Mouse (Mus musculus) liver, embryonic 12.5 days (tissue): ENCODE measurements around the gene Med24. TPM values are rescaled to one million over a fixed set of nuclear protein-coding genes. Genes with fewer than 3 reads are reported as not detected.

ENCODE experiments used
- ATAC-seq: fragments of 200-750 bp; cut with Nextera tagmentation; 2 replicates; pipeline ENCODE4 v1.8.0; 2017; ENCODE audit warnings: moderate number of reproducible peaks, mild to moderate bottlenecking, moderate library complexity
- H3K27ac ChIP-seq: fragments of 300-500 bp; sonication (generic); 2 replicates; pipeline ENCODE4 v1.5.1; 2016; ENCODE audit warnings: mild to moderate bottlenecking
- H3K27me3 ChIP-seq: fragments of 300-500 bp; sonication (generic); replicated peaks from 2 replicates; pipeline ENCODE4 v1.6.1; 2016; ENCODE audit warnings: mild to moderate bottlenecking, moderate library complexity
- H3K36me3 ChIP-seq: fragments of 300-500 bp; sonication (generic); 2 replicates; pipeline ENCODE4 v1.6.1; 2016; ENCODE audit warnings: mild to moderate bottlenecking, moderate library complexity
- H3K4me1 ChIP-seq: fragments of 300-500 bp; sonication (generic); 2 replicates; pipeline ENCODE4 v1.6.1; 2016
- H3K4me2 ChIP-seq: fragments of 300-500 bp; sonication (generic); 2 replicates; pipeline ENCODE4 v1.6.1; 2016; ENCODE audit warnings: mild to moderate bottlenecking, moderate library complexity
- H3K4me3 ChIP-seq: fragments of 300-500 bp; sonication (generic); 2 replicates; pipeline ENCODE4 v1.5.1; 2016; ENCODE audit warnings: mild to moderate bottlenecking, moderate library complexity
- H3K9ac ChIP-seq: fragments of 300-500 bp; sonication (generic); 2 replicates; pipeline ENCODE4 v1.6.1; 2016; ENCODE audit warnings: mild to moderate bottlenecking, moderate library complexity
- H3K9me3 ChIP-seq: fragments of 300-500 bp; sonication (generic); replicated peaks from 2 replicates; pipeline ENCODE4 v1.6.1; 2016; ENCODE audit warnings: mild to moderate bottlenecking, moderate library complexity
- whole genome bisulfite sequencing: fragments of 180-500 bp; shearing (Covaris S2); methylation state at CpG from one replicate; pipeline ENCODE4 v1.1.7; 2016; ENCODE audit not compliant: insufficient replicate concordance; 5-methylcytosine and 5-hydroxymethylcytosine counted together
- polyA plus RNA-seq: library from polyadenylated mRNA; unstranded; fragments of >200 nt; fragmentation: Nextera tagmentation; extraction: Ambion mirVana; gene quantifications from 2 replicates; pipeline ENCODE4 v1.2.1, GENCODE M21; 2016

The Med24 gene
- polyA plus RNA-seq, 1 experiment from 2014 or later, result 43.7 TPM

DNA sequence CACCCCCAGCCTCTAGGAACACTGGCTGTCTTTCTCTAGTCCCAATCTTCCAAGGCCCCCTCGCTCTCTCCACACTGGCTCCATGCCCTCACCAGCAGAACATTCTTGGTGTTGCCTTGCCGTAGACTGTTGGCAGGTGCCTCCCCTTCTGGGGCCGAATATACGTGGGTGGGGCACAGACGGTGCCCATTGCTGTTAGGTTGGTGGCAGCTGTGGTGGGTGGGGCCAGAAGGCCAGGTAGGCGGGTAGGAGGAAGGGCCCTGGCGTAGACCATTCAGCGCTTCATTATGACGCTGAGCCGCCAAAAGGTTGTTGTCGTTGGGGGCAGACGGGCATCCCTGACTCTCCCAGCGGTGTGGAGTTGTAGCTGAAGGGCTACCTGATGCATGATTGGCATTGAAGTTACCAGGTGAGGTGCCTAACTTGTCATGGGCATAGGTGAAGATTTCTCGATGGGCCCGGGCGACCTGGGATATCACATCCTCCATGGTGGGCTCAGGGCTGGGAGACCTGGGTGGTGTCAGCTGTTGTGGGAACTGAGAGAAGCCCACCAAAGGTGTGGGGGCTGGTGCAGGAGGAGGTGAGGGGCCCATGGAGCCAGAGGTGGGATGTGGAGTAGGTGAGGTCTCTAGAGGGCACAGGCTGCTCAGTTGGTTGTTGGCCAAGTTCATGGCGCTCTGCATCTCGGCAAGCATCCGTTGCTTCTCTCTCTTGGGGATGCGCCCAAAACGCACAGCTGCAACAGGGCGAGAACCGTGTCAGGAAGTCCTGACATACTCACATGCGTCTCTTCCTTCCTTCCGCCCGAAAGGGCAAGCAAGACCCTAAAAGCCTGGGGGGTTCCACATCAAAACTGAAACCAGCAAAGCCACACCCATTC lies 41.1 kb upstream of the Med24 start:
- no peaks in the 10 kb centered on the region for H3K27me3 ChIP-seq
- no peak overlapping the region for H3K4me2 ChIP-seq
- no peak for ATAC-seq
- H3K36me3 ChIP-seq, result peaks cover 32% of the 10 kb centered on the region
- no peak overlapping the region for H3K9ac ChIP-seq
- H3K4me1 ChIP-seq, result peaks cover 97% of the 10 kb centered on the region
- peak overlapping the region; percentile 94; the same call in 1 of the 2 replicates for H3K27ac ChIP-seq
- no peak overlapping the region for H3K4me3 ChIP-seq
- WGBS, result 86% methylated on average over 26 of the region's 26 CpGs
- H3K9me3 ChIP-seq, result no peaks in the 10 kb centered on the region

DNA sequence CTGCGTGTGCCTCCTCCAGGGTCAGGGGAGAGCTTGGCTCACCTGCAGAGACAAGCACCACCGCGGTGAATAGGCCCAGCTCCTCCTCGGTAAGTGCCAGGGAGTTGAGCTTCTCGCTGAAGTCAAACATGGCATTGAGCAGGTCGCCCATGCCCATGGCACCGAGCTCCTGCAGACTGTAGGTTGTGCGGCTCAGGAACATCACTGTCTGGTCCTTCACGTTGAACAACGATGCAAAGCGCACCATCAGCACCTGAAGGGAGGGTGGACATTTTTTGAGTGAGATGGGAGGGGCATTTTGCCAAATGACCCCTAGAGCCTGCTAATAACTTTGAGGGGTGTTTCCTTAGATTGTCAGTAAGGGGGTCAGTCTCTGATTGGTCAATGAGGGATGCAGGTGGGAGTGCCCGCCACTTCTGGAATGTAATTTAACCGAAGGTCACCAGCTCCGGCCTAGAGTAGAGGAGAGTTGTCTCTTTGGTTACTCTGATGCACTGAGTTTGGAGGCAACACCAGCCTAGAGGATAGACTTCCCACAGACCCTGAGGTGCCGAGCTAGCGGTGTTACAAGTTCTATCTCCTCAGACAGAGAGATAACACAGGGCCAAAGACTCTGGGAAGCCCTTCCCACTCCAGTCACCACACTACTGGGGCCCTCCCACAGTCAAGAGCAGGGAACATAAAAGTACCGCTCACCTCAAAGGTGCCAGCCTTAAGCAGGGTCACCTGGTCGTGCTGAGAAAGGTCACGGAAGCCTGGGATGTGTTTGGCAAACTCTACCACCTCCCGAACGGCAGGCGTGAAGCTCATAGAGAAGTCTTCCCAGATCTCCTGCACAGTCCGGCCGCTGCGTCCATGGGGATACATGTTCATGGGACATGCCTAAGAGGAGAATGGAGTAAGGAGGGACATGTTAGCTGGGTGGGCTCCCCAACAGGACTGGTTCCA lies 40.0 kb upstream of the Med24 start:
- Histone ChIP-seq H3K4me3 (peak overlapping the region; percentile 60), H3K4me1 (peaks cover 96% of the 10 kb centered on the region), H3K36me3 (peaks cover 41% of the 10 kb centered on the region), H3K9me3 (no peaks in the 10 kb centered on the region), H3K27me3 (no peaks in the 10 kb centered on the region), H3K4me2 (peak overlapping the region; percentile 78), H3K9ac (peak overlapping the region; percentile 78), H3K27ac (peak overlapping the region; percentile 94)
- peak; percentile 1; the same call in 1 of the 2 replicates for ATAC-seq
- WGBS, result 71% methylated on average over 25 of the region's 25 CpGs

DNA sequence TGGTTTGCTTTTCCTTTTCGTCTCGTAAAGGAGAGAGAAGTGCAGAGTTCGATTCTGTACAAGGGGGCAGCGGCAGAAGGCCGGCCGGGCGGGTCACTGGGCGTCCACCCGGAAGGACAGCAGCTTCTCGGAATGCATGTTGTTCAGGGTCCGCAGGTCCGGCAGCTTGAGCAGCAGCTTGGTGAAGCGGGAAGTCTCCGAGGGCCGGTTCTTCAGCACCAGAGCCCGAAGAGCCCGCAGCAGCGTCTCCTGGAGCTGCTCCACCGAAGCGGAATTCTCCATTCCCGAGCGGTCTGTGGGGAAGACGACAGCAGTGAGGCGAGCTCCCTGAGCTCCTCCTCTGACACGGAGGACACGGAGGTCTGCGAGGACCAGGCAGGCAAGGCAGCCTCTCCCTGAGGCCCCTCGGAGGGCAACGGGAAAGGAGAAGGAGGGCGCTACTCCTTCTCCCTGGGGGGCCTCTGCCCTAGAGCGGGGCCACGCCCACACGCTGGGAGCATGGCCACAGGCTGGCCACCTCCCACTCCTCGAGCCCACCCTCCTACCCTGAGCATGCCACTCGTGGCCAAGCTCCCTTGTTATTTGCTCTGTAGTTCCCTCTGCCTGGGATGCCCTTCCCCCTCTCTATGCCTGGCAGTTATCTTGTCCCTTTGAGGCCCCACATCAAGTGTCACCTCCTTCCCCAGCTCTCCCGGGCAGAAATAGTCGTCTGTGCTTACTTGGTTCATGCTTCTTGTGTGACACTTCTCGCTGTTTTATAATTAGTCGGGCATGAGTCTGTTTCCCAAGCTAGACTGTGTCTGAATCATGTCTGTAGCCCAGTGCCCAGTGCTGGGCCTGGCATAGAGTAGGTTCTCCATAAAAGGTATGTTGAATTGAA lies 39.1 kb upstream of the Med24 start:
- Histone ChIP-seq H3K4me2 (peak overlapping the region; percentile 78), H3K36me3 (peaks cover 50% of the 10 kb centered on the region), H3K9me3 (no peaks in the 10 kb centered on the region), H3K27me3 (no peaks in the 10 kb centered on the region), H3K4me1 (peaks cover 96% of the 10 kb centered on the region), H3K4me3 (peak overlapping the region; percentile 60), H3K9ac (peak overlapping the region; percentile 78), H3K27ac (peak overlapping the region; percentile 94)
- WGBS, result 10% methylated on average over 39 of the region's 39 CpGs
- ATAC-seq, result peak; percentile 75

DNA sequence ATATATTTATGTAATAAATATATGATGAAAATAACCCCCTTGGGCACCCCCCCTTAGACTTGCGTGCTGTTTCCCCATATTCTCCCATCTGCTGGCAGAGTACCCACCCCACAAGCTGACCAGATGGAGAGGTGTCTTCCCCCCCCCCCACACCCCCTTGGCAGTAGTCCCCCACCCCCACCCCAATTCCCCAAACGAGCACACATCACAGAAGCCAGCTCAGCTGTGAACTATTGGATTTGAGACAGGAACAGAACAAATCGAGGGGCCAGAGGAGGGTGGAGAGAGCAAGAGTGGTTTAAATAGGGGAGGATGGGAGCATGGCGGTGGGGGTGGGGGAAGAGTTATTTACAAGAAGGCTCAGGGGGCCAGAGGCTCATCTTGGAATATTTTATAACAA lies 38.5 kb upstream of the Med24 start:
- Histone ChIP-seq H3K36me3 (peaks cover 57% of the 10 kb centered on the region), H3K27me3 (no peaks in the 10 kb centered on the region), H3K9ac (peak overlapping the region; percentile 78), H3K27ac (peak overlapping the region; percentile 94), H3K9me3 (no peaks in the 10 kb centered on the region), H3K4me1 (peaks cover 96% of the 10 kb centered on the region), H3K4me2 (peak overlapping the region; percentile 78), H3K4me3 (peak overlapping the region; percentile 60)
- WGBS, result 16% methylated on average over 4 of the region's 4 CpGs
- no peak for ATAC-seq

DNA sequence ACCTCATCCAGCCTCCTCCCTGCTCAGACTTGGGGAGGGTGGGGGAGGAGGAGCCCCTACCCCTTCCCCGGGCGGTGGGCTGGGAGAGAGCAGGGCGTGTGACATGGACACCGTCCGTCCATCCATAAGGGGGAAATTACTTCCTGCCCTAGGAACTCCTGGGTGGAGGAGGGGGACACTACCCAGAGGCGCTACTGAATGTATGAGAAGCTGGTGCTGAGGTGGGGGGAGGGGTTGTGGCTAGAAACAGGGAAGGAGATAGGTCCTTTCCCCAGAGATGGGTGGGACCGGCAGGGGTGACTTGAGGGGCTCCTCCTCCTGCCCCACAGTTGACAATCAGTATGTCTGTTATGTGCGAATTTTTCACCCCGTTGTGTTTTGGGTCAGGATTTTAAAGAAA lies 38.0 kb upstream of the Med24 start:
- peak; percentile 76 for ATAC-seq
- Histone ChIP-seq H3K36me3 (peaks cover 61% of the 10 kb centered on the region), H3K4me1 (peaks cover 94% of the 10 kb centered on the region), H3K9me3 (no peaks in the 10 kb centered on the region), H3K27ac (peak overlapping the region; percentile 94), H3K4me2 (peak overlapping the region; percentile 78), H3K9ac (peak overlapping the region; percentile 78), H3K27me3 (no peaks in the 10 kb centered on the region), H3K4me3 (peak overlapping the region; percentile 60)
- WGBS, result 3% methylated on average over 9 of the region's 9 CpGs

DNA sequence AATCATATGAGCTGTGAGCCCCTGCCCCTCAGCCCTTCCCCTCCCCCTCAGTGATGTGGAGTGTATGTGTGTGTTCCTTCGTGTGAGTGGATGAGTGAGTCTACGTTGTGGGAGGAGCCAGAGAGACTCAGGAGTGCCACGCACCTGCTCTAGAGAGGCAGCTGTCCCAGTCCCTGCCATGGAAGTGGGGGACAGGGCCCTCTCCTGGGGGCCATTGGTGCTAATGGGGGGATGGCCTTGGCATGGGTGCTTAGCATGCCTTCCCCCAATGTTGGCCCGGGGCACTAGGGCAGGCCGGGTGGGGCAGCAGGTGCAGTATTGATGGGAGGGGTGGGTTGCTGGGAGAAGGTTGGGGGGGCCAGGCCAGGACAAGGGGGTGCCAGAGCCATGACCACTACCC lies 37.6 kb upstream of the Med24 start:
- ATAC-seq, result peak; percentile 3; the same call in 1 of the 2 replicates
- Histone ChIP-seq H3K4me2 (peak overlapping the region; percentile 78), H3K27me3 (no peaks in the 10 kb centered on the region), H3K9ac (peak overlapping the region; percentile 78), H3K27ac (peak overlapping the region; percentile 94), H3K4me1 (peaks cover 94% of the 10 kb centered on the region), H3K9me3 (no peaks in the 10 kb centered on the region), H3K36me3 (peaks cover 65% of the 10 kb centered on the region), H3K4me3 (peak overlapping the region; percentile 60)
- WGBS, result 56% methylated on average over 5 of the region's 5 CpGs

DNA sequence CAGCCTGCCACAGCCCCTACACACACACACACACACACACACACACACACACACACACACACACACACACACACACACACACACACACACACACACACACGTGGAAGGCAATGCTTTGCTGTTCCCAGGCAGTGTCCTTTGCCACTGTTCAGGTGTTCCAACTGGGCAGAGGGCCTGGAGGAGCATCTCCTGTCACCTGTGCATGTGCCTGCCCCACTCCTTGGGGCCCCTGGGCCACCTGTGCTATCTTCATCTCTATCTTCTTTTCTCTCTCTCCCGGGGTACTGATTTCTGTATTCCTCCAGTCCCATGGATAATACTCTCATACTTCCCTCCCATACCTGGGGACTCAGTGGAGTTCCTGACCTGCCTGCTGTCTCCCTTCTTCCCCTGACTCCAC lies 37.1 kb upstream of the Med24 start:
- H3K4me1 ChIP-seq, result peaks cover 91% of the 10 kb centered on the region
- no peaks in the 10 kb centered on the region for H3K9me3 ChIP-seq
- ATAC-seq, result no peak
- H3K4me2 ChIP-seq, result peak overlapping the region; percentile 78; the same call in 1 of the 2 replicates
- H3K27me3 ChIP-seq, result no peaks in the 10 kb centered on the region
- peaks cover 66% of the 10 kb centered on the region for H3K36me3 ChIP-seq
- no peak overlapping the region for H3K4me3 ChIP-seq
- WGBS, result 43% methylated on average over 2 of the region's 2 CpGs
- H3K9ac ChIP-seq, result no peak overlapping the region
- H3K27ac ChIP-seq, result peak overlapping the region; percentile 94

DNA sequence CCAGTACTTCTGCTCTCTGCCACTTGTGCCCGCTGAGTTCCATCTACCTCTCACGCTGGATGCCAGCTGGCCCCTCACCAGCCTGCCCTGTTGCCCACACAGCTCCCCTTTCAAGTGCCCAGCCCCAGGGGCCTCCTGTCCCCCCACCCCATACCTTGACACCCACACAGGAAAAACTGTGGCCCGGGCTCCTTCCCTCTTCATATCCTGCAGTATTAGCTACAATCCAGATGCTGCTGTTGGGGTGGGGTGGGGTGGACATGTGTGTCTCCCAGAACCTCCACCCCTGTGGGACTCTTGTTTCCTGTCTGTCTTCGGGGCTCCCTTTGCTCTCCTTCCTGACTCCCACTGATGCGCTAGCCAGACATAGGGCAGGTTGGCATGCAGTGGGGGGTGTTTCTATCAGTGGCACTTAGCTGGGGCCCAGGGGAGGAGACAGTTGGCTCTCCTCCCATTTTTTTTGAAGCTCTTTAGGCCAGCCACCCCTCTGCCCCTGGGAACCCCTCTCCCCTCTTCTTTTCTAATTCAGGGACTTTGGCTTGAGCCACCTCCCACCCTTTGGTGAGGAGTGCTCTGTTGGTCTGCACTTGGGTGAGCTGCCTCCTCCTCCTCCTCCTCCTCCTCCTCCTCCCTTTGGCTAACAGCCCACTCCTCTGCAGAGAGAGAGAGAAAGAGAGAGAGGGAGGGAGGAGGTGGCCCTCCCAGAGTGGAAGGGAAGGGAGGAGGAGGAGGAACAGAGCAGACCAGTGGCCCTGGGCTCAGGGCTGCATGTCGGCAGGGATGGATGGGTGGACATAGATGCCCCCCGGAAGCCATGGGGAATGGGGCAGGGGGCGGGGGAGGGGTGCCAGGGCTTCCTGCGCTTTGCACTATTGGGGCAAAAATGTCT lies 36.4 kb upstream of the Med24 start:
- Histone ChIP-seq H3K4me1 (peaks cover 86% of the 10 kb centered on the region), H3K9ac (no peak overlapping the region), H3K9me3 (no peaks in the 10 kb centered on the region), H3K27ac (peak overlapping the region; percentile 94), H3K36me3 (peaks cover 67% of the 10 kb centered on the region), H3K27me3 (no peaks in the 10 kb centered on the region), H3K4me3 (no peak overlapping the region), H3K4me2 (no peak overlapping the region)
- WGBS, result 57% methylated on average over 7 of the region's 9 CpGs
- no peak for ATAC-seq

DNA sequence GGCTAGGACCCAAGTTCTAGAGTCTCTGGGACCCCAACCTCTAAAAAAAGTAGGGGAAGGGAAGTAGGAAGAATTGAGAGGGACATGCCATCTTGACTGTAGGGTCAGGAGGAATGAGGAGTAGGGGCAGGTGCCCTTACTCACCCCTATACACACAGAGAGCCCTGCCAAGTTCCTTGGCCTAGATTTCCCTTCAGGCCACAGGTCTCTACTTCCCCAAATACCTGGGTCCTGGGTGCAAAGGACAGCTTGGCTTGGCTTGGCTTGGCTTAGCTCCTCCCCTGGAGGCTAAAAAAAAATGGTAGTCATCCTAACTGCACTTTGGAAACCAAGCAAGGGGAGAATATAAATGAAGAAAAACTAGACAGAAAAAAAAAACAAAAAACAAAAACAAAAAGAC lies 35.5 kb upstream of the Med24 start:
- H3K36me3 ChIP-seq, result peaks cover 67% of the 10 kb centered on the region
- H3K9ac ChIP-seq, result no peak overlapping the region
- no peak overlapping the region for H3K4me2 ChIP-seq
- peak overlapping the region; percentile 34 for H3K27ac ChIP-seq
- no peaks in the 10 kb centered on the region for H3K9me3 ChIP-seq
- ATAC-seq, result no peak
- peaks cover 77% of the 10 kb centered on the region for H3K4me1 ChIP-seq
- H3K27me3 ChIP-seq, result no peaks in the 10 kb centered on the region
- H3K4me3 ChIP-seq, result no peak overlapping the region

DNA sequence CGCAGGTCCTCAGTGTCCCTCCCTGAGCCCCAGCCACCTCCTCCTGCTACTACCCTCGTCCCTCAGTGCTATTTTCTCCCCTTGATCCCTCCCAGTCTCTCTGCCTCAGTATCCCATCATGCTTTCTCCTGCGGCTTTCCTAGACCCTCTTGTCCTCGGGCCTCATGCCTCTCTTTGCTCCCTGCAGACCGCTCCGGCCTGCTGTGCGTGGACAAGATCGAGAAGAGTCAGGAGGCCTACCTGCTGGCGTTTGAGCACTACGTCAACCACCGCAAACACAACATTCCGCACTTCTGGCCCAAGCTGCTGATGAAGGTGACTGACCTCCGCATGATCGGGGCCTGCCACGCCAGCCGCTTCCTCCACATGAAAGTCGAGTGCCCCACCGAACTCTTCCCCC lies 34.9 kb upstream of the Med24 start:
- Histone ChIP-seq H3K9ac (no peak overlapping the region), H3K4me3 (no peak overlapping the region), H3K4me2 (no peak overlapping the region), H3K27ac (no peak overlapping the region), H3K27me3 (no peaks in the 10 kb centered on the region), H3K4me1 (peaks cover 70% of the 10 kb centered on the region), H3K9me3 (no peaks in the 10 kb centered on the region), H3K36me3 (peaks cover 65% of the 10 kb centered on the region)
- ATAC-seq, result no peak
- WGBS, result 76% methylated on average over 18 of the region's 18 CpGs
